Mouse (Mus musculus) CH12.LX (cell line): ENCODE measurements around the gene Shmt1.

Experiments used
- BHLHE40 ChIP-seq: IDR thresholded peaks from 2 replicates; pipeline ENCODE4 v1.6.1; 2011; ENCODE audit warnings: mild to moderate bottlenecking, low read depth, low read length, improper control_type of control experiment
- CTCF ChIP-seq, 2 experiments: IDR thresholded peaks in 1 of 2; conservative IDR thresholded peaks in 1 of 2; 2 replicates each; pipeline ENCODE4 v1.5.1; 2011 to 2012; ENCODE audit warnings: low read depth in 2 of 2, low read length in 2 of 2, improper control_type of control experiment in 1 of 2, inconsistent platforms in 1 of 2, mild to moderate bottlenecking in 1 of 2, moderate library complexity in 1 of 2
- ELF1 ChIP-seq: IDR thresholded peaks from 2 replicates; pipeline ENCODE4 v1.6.1; 2014; ENCODE audit warnings: low read depth, mild to moderate bottlenecking, inconsistent platforms, low read length, improper control_type of control experiment
- EP300 ChIP-seq: IDR thresholded peaks from 2 replicates; pipeline ENCODE4 v1.6.1; 2011; ENCODE audit warnings: low read length, improper control_type of control experiment
- ETS1 ChIP-seq: conservative IDR thresholded peaks from 2 replicates; pipeline ENCODE4 v1.6.1; 2012; ENCODE audit warnings: low read depth, mild to moderate bottlenecking, inconsistent platforms, low read length, improper control_type of control experiment, moderate library complexity
- GABPA ChIP-seq: IDR thresholded peaks from 2 replicates; pipeline ENCODE4 v1.6.1; 2012; ENCODE audit warnings: low read depth, low read length, improper control_type of control experiment, inconsistent platforms; ENCODE audit not compliant: insufficient replicate concordance
- KAT2A ChIP-seq: IDR thresholded peaks from 2 replicates; pipeline ENCODE4 v1.6.1; 2012; ENCODE audit warnings: low read length, improper control_type of control experiment, inconsistent platforms; ENCODE audit not compliant: insufficient replicate concordance
- MAFK ChIP-seq: IDR thresholded peaks from 2 replicates; pipeline ENCODE4 v1.6.1; 2011; ENCODE audit warnings: low read length, improper control_type of control experiment; ENCODE audit not compliant: insufficient replicate concordance
- MXI1 ChIP-seq: IDR thresholded peaks from 2 replicates; pipeline ENCODE4 v1.6.1; 2011; ENCODE audit warnings: mild to moderate bottlenecking, low read depth, low read length, improper control_type of control experiment
- POLR2A ChIP-seq: IDR thresholded peaks from 2 replicates; pipeline ENCODE4 v1.6.1; 2011; ENCODE audit warnings: low read depth, mild to moderate bottlenecking, improper control_type of control experiment, low read length
- ZNF384 ChIP-seq: IDR thresholded peaks from 2 replicates; pipeline ENCODE4 v1.6.1; 2012; ENCODE audit warnings: low read depth, low read length, improper control_type of control experiment, inconsistent platforms

DNA sequence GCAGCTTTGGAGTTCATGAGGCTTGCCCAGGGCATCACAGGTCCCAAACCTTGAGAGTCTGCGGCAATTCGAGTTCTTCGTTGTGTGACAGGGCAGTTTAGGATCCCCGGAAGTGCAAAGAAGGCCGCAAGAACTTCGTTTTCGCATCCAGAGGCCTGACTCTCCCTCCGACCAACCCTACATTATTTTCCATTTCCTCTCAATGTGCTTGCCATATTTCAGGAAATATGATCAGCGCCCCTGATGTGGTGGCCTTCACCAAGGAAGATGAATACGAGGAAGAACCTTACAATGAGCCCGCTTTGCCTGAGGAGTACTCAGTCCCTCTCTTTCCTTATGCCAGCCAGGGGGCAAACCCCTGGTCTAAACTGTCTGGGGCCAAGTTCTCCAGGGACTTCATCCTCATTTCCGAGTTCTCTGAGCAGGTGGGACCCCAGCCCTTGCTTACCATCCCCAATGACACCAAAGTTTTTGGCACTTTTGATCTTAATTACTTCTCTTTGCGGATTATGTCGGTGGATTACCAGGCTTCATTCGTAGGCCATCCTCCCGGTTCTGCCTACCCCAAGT, 33.6 kb downstream of the Shmt1 start:
- no peak for TF ChIP-seq ETS1
- TF ChIP-seq ZNF384, result no peak
- no peak for TF ChIP-seq CTCF (conservative IDR thresholded peaks at IDR 0.05 in 1 of 2, IDR thresholded peaks at IDR 0.05 in 1 of 2; ENCODE audit: low read depth in 2 of 2, low read length in 2 of 2)
- no peak for TF ChIP-seq POLR2A
- TF ChIP-seq ELF1, result no peak
- no peak for TF ChIP-seq EP300
- TF ChIP-seq MXI1, result no peak
- no peak for TF ChIP-seq BHLHE40
- TF ChIP-seq MAFK, result no peak
- TF ChIP-seq GABPA, result no peak
- TF ChIP-seq KAT2A, result no peak
